Mouse (Mus musculus) intestine, embryonic 14.5 days (tissue): ENCODE results near the gene Camta2. TPM values are rescaled to one million over a fixed set of nuclear protein-coding genes. Genes with fewer than 3 reads are reported as not detected.

Source experiments
- ATAC-seq: fragments of 200-750 bp; cut with Nextera tagmentation; replicated peaks from 2 replicates; pipeline ENCODE4 v1.8.0; 2017; ENCODE audit warnings: low read depth, moderate number of reproducible peaks, moderate TSS enrichment, moderate library complexity; ENCODE audit not compliant: low FRiP score, low TSS enrichment
- DNase-seq: peaks from one replicate; pipeline ENCODE4 v3.0.0-alpha.2; 2018; ENCODE audit warnings: low spot score
- H3K27ac ChIP-seq: fragments of 300-500 bp; sonication (generic); 2 replicates; pipeline ENCODE4 v1.5.1; 2014; ENCODE audit warnings: low read depth, mild to moderate bottlenecking, control low read depth
- H3K27me3 ChIP-seq: fragments of 300-500 bp; sonication (generic); replicated peaks from 2 replicates; pipeline ENCODE4 v1.6.1; 2014; ENCODE audit warnings: low read length, control low read depth; ENCODE audit not compliant: control insufficient read depth, insufficient read depth
- H3K36me3 ChIP-seq: fragments of 300-500 bp; sonication (generic); 2 replicates; pipeline ENCODE4 v1.6.1; 2014; ENCODE audit warnings: low read length, control low read depth; ENCODE audit not compliant: control insufficient read depth, insufficient read depth
- H3K4me1 ChIP-seq: fragments of 300-500 bp; sonication (generic); replicated peaks from 2 replicates; pipeline ENCODE4 v1.6.1; 2014; ENCODE audit warnings: low read length, control low read depth, mixed read lengths; ENCODE audit not compliant: control insufficient read depth, insufficient read depth
- H3K4me2 ChIP-seq: fragments of 300-500 bp; sonication (generic); 2 replicates; pipeline ENCODE4 v1.6.1; 2014; ENCODE audit warnings: low read length
- H3K4me3 ChIP-seq: fragments of 300-500 bp; sonication (generic); 2 replicates; pipeline ENCODE4 v1.5.1; 2014; ENCODE audit warnings: low read depth, low read length, control low read depth, mixed read lengths
- H3K9ac ChIP-seq: fragments of 300-500 bp; sonication (generic); 2 replicates; pipeline ENCODE4 v1.6.1; 2014; ENCODE audit warnings: mild to moderate bottlenecking, low read length
- H3K9me3 ChIP-seq: fragments of 300-500 bp; sonication (generic); 2 replicates; pipeline ENCODE4 v1.6.1; 2016; ENCODE audit warnings: low read length, control low read depth; ENCODE audit not compliant: control insufficient read depth
- WGBS: fragments of 180-500 bp; shearing (Covaris S2); extraction: QIAGEN DNeasy Blood & Tissue Kit; methylation state at CpG from one replicate; pipeline ENCODE4 v1.1.7; 2014; 5-methylcytosine and 5-hydroxymethylcytosine counted together
- polyA plus RNA-seq: library from polyadenylated mRNA; unstranded; fragments of >200 nt; fragmentation: Nextera tagmentation; extraction: Ambion mirVana; gene quantifications from 2 replicates; pipeline ENCODE4 v1.2.1, GENCODE M21; 2014

The Camta2 gene
- 16.2 and 17.2 TPM in 2 replicates for polyA plus RNA-seq

DNA sequence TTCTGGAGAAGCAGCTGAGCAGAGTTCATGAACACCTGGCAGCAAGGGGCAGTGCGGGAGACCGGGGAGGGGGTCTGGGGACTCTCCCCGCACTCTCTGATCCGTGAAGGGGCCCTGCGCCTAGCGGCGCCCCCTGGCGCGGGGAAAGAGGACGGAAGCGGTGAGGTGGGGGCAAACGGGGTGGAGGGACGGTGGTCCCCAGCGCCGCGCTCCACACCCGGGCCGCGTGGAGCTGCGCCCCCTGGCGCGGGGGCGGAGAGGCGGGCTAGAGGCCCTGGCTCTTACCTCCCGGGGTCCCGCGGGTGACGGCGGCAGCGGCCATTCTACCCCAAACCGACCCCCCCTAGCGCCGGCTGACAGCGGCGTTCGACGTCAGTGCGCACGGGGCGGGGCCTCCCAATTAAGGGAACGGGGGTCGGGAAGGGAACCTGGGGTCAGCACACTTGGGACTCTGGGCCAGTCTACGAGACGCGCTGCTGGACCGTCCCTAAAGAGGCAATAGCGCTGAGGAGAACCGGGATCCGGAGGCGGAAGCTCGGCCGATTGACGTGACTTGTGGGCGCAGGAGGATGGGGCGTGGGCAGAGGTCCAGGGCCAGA is at the start of gene Camta2:
TSS of gene Camta2 (minus strand) at position 505 of the 599 bp plus-strand sequence.
- H3K4me2 ChIP-seq, result peak within 1 kb of the TSS; percentile 75
- WGBS, result under 1% methylated on average over 49 of the region's 55 CpGs
- peak; percentile 84 for ATAC-seq
- H3K9ac ChIP-seq, result peak within 1 kb of the TSS; percentile 71
- peak within 1 kb of the TSS; percentile 71 for H3K4me3 ChIP-seq
- peak; percentile 92 for DNase-seq
- peaks cover 25% of the 10 kb centered on the region for H3K4me1 ChIP-seq
- H3K9me3 ChIP-seq, result no peaks in the 10 kb centered on the region
- H3K36me3 ChIP-seq, result peaks cover 23% of the 10 kb centered on the region
- peak within 1 kb of the TSS; percentile 77 for H3K27ac ChIP-seq
- H3K27me3 ChIP-seq, result no peaks in the 10 kb centered on the region

DNA sequence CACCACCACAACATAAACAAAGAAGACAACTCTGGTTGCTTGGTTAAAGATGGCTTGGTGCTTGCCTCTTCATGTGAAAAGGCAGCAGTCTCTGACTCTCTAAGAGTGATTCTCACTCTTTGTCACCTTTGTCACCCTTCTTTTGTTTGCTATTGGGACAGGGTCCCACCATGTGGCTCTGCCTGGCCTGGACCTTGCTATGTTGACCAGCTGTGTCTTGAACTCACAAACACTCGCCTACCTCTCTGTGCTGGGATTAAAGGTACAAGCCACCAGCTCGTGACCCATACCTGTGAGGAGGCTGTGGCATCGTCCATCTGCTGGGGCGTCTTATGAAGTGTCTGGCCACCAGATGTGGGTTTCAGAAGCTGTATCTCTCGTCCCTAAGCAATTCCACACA is 45.4 kb upstream of the Camta2 start:
- Histone ChIP-seq H3K4me3 (no peak overlapping the region), H3K9ac (no peak overlapping the region), H3K4me2 (no peak overlapping the region), H3K27me3 (no peaks in the 10 kb centered on the region), H3K27ac (no peak overlapping the region), H3K36me3 (peaks cover 15% of the 10 kb centered on the region), H3K4me1 (no peaks in the 10 kb centered on the region), H3K9me3 (no peaks in the 10 kb centered on the region)
- 55% methylated on average over 5 of the region's 5 CpGs for WGBS
- no peak for DNase-seq
- ATAC-seq, result no peak

- H3K4me2 ChIP-seq, result no peak overlapping the region
- peaks cover 36% of the 10 kb centered on the region for H3K36me3 ChIP-seq
- H3K27me3 ChIP-seq, result no peaks in the 10 kb centered on the region
- no peaks in the 10 kb centered on the region for H3K4me1 ChIP-seq
- H3K4me3 ChIP-seq, result no peak overlapping the region
- no peak for ATAC-seq
- no peak overlapping the region for H3K9ac ChIP-seq
- no peak for DNase-seq
- H3K9me3 ChIP-seq, result no peaks in the 10 kb centered on the region
- no peak overlapping the region for H3K27ac ChIP-seq
- WGBS, result 74% methylated on average over 5 of the region's 5 CpGs
These were observed 43.3 kb upstream of the Camta2 start for GRCm38 (mm10) chr11:70731178-70731577.

GRCm38 (mm10) chr11:70730427-70731038 is 42.6 kb upstream of the Camta2 start:
- no peaks in the 10 kb centered on the region for H3K9me3 ChIP-seq
- H3K9ac ChIP-seq, result no peak overlapping the region
- no peak overlapping the region for H3K27ac ChIP-seq
- H3K4me1 ChIP-seq, result no peaks in the 10 kb centered on the region
- H3K27me3 ChIP-seq, result no peaks in the 10 kb centered on the region
- ATAC-seq, result 0 out of 2 replicates have a peak, but pooled peaks have one; percentile 29
- no peak for DNase-seq
- 62% methylated on average over 9 of the region's 9 CpGs for WGBS
- no peak overlapping the region for H3K4me2 ChIP-seq
- H3K4me3 ChIP-seq, result no peak overlapping the region
- peaks cover 42% of the 10 kb centered on the region for H3K36me3 ChIP-seq

DNA sequence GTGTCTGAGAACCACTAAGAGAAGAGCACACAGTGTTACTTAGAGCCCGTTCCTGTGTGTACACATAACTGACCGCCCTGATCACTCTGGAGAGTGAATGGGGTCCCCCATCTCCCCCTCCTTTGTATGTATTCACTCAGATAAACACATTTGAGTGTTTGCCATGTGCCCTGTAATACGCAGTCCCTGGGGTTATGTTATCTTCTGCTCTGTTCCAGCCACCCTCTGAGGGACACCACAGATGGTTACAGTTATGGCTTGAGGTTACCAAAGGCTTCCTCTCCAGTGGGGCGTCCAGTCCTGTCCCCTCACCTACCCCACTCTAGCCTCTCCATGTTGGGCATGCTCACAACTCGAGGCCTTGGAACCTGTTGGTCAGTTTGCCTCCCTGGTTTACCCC is 39.5 kb upstream of the Camta2 start:
- Histone ChIP-seq H3K9ac (no peak overlapping the region), H3K4me2 (no peak overlapping the region), H3K27me3 (no peaks in the 10 kb centered on the region), H3K4me3 (no peak overlapping the region), H3K27ac (no peak overlapping the region), H3K9me3 (no peaks in the 10 kb centered on the region), H3K36me3 (peaks cover 69% of the 10 kb centered on the region), H3K4me1 (no peaks in the 10 kb centered on the region)
- no peak for DNase-seq
- no peak for ATAC-seq
- 81% methylated on average over 5 of the region's 5 CpGs for WGBS

DNA sequence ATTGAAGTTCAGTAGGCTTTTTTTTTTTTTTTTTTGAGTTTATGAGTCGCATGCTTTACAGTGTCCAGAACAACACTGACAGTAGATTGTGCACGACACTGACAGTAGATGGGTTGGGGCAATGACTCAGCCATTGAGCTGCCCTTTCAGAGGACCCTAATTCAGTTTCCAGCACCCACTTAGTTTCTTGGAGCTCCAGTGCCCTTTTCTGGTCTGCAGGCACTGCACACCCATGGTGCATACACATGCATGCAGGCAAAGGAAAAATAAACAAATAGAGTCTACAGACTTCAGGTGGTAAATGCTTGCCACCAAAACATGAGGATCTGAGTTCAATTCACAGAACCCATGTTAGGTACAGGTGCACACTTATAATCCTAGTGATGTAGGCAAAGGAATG is 38.7 kb upstream of the Camta2 start:
- no peak overlapping the region for H3K4me2 ChIP-seq
- H3K4me3 ChIP-seq, result no peak overlapping the region
- H3K27ac ChIP-seq, result no peak overlapping the region
- no peak for DNase-seq
- H3K9me3 ChIP-seq, result no peaks in the 10 kb centered on the region
- no peak overlapping the region for H3K9ac ChIP-seq
- H3K36me3 ChIP-seq, result peaks cover 77% of the 10 kb centered on the region
- ATAC-seq, result no peak
- 92% methylated on average over 2 of the region's 2 CpGs for WGBS
- no peaks in the 10 kb centered on the region for H3K27me3 ChIP-seq
- H3K4me1 ChIP-seq, result no peaks in the 10 kb centered on the region

DNA sequence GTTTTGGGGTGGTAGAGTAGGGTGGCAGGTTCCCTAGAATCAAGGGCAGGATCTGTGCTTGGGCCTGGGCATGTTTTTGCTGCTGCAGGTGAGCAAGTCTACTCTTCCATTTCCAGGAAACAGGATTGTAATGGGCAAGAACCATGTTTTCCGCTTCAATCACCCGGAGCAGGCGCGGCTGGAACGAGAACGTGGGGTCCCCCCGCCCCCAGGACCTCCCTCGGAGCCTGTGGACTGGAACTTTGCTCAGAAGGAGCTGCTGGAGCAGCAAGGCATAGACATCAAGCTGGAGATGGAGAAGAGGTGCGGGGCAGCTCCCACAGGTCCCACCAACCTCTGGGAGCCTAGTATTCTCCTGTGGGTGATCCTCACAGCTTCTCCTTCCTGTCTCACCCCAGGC is 36.8 kb upstream of the Camta2 start:
- Histone ChIP-seq H3K27me3 (no peaks in the 10 kb centered on the region), H3K9ac (no peak overlapping the region), H3K4me1 (no peaks in the 10 kb centered on the region), H3K36me3 (peaks cover 91% of the 10 kb centered on the region), H3K9me3 (no peaks in the 10 kb centered on the region), H3K4me3 (no peak overlapping the region), H3K4me2 (no peak overlapping the region), H3K27ac (no peak overlapping the region)
- no peak for ATAC-seq
- 94% methylated on average over 9 of the region's 9 CpGs for WGBS
- no peak for DNase-seq

GRCm38 (mm10) chr11:70721072-70721471 is 33.2 kb upstream of the Camta2 start:
- Histone ChIP-seq H3K4me2 (no peak overlapping the region), H3K9ac (no peak overlapping the region), H3K36me3 (peaks cover 93% of the 10 kb centered on the region), H3K4me3 (no peak overlapping the region), H3K4me1 (no peaks in the 10 kb centered on the region), H3K27me3 (no peaks in the 10 kb centered on the region), H3K27ac (no peak overlapping the region), H3K9me3 (no peaks in the 10 kb centered on the region)
- WGBS, result 97% methylated on average over 3 of the region's 3 CpGs
- DNase-seq, result no peak
- ATAC-seq, result no peak

- DNase-seq (no peak), ATAC-seq (no peak)
- no peak overlapping the region for H3K4me2 ChIP-seq
These were observed 32.7 kb upstream of the Camta2 start for GRCm38 (mm10) chr11:70720567-70720966.

More at GRCm38 (mm10) chr11:70720567-70720966, 32.7 kb upstream of the Camta2 start:
- Histone ChIP-seq H3K36me3 (peaks cover 93% of the 10 kb centered on the region), H3K9me3 (no peaks in the 10 kb centered on the region), H3K4me3 (no peak overlapping the region), H3K9ac (no peak overlapping the region), H3K27ac (no peak overlapping the region), H3K4me1 (no peaks in the 10 kb centered on the region), H3K27me3 (no peaks in the 10 kb centered on the region)
- WGBS, result 98% methylated on average over 3 of the region's 3 CpGs
